Mouse (Mus musculus) adrenal gland, postnatal 36 days (tissue): Measurements from ENCODE around the gene Usp17ld. TPM values are rescaled to one million over a fixed set of nuclear protein-coding genes. Genes with fewer than 3 reads are reported as not detected.
"Not testable (repeated sequence)": the region's sequence is repeated elsewhere in the genome, so short reads cannot be mapped to it uniquely, and the experiment has no call there.

Experiments used
- DNase-seq, 2 experiments: peaks; one replicate each; pipeline ENCODE4 v3.0.0; 2021; ENCODE audit warnings: mixed read lengths in 1 of 2
- long read RNA-seq, 2 experiments: library from polyadenylated mRNA; stranded (forward); transcript quantifications; one replicate each; pipeline ENCODE4 v2.0.0; 2021; ENCODE audit warnings: borderline sequencing depth in 2 of 2
- microRNA-seq: library from miRNA; unstranded; fragments of <30 nt; microRNA quantifications from one replicate; pipeline ENCODE4 v1.2.0, GENCODE M21; 2021
- total RNA-seq, 2 experiments: library from RNA; stranded (reverse); gene quantifications; 2 replicates each; pipeline ENCODE4 v1.2.3; 2021

Usp17ld gene
- total RNA-seq, result not detected
- long read RNA-seq, experiment 1, result 0 reads
- long read RNA-seq, experiment 2, result 0 reads

DNA sequence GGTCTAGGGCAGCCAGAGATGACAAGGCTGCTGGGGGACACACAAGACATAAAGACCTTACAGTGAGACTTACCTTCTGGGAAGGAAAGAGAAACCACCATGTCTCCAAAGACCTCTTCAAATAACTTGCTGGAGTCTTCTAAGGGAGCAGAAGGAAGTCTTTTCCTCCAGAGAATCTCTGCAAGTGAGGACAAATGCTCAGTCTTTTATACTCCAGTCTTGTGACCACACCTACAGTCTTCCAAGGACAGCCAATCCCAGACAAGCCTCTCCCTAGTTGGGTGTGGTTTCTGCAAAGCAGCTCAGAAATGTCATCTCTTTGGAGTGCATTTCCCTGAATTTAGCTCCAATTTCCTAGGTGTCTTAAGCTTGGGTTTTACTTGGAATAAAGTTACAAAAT is at the start of gene Usp17ld:
Gene Usp17ld (minus strand): TSS at position 101 of the 400 bp plus-strand sequence.
- DNase-seq, result not testable (repeated sequence)

DNA sequence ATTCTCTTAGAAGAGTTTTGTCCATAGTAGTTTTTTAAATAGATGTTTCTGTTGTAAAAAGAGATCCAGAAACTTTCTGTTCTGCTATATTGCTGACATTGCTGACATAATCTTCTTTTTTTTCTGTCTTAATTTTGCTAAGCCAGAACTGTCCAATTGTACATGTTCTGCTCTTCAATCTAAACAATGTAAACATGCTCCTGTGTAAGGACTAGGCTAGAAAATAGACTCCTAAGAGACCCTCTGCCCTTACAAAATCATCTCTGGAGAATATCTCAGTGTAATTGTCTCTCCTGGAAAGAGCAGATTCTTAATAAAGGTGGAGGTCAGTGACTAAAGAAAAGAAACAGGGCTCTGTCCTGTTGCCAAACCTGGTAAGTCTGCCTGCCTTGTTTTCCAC is 35.6 kb downstream of the Usp17ld start, which contains the start of gene Olfr594:
Gene Olfr594 (plus strand): TSS at position 301 of the 400 bp plus-strand sequence.
- no peak for DNase-seq

DNA sequence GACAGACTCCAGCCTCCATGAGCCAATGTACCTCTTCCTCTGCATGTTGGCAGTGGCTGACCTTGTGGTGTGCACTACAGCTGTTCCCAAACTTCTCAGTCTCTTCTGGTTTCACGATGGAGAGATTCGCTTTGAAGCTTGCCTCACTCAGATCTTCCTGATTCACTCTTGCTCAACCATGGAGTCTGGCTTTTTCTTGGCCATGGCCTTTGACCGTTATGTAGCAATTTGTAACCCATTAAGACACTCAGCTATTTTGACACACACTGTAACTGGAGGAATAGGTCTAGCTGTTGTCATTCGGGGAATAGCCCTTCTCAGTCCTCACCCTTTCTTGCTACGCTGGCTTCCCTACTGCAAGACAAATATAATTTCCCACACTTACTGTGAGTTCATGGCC is 40.3 kb downstream of the Usp17ld start:
- not testable (repeated sequence) for DNase-seq

DNA sequence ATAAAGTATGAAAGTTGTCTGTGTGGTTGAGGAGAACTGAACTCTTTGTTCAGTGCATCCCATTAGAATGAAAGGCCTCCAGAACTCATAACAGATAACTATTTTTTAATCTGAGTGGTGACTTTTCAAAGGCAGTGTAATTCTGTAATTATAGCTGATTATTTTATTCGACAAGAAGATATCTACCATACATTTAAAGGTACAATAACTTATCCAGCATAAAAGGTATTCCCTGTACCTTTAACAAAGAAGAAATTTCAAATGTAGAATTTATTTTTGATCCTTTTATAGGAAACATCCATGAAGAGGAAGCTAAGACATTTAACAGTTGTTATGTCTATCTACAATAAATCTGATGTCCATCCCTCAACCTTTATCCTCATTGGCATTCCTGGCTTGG is 40.7 kb downstream of the Usp17ld start, which contains the start of gene Olfr593:
Gene Olfr593 (plus strand): TSS at position 301 of the 400 bp plus-strand sequence.
- DNase-seq, result no peak

Small RNA genes within 50 kb of the gene (microRNA-seq; reads per million reads assigned to microRNA genes)
- gene Gm23550 (not detected), gene Gm25171 (not detected)

Other genes starting within 250 kb of the Usp17ld start
- not detected for gene Olfr582, start 214.5 kb downstream of the Usp17ld start, total RNA-seq
- gene Olfr583, start 201.2 kb downstream of the Usp17ld start, total RNA-seq, result not detected
- gene Olfr584, start 170.6 kb downstream of the Usp17ld start, total RNA-seq, result not detected
- not detected for gene Olfr585, start 154.8 kb downstream of the Usp17ld start, total RNA-seq
- gene Olfr586, start 126.9 kb downstream of the Usp17ld start, total RNA-seq, result not detected
- not detected for gene Olfr588-ps1, start 111.6 kb downstream of the Usp17ld start, total RNA-seq
- not detected for gene Olfr589, start 96.1 kb downstream of the Usp17ld start, total RNA-seq
- gene Olfr591, start 74.2 kb downstream of the Usp17ld start, total RNA-seq, result not detected
- gene Olfr592, start 67.7 kb downstream of the Usp17ld start, total RNA-seq, result not detected
- gene Olfr593, start 40.6 kb downstream of the Usp17ld start, total RNA-seq, result not detected
- gene Olfr594, start 35.5 kb downstream of the Usp17ld start, total RNA-seq, result not detected
- gene Olfr596, start 53.1 kb upstream of the Usp17ld start, total RNA-seq, result not detected
- gene Olfr597, start 63.8 kb upstream of the Usp17ld start, total RNA-seq, result not detected
- not detected for gene Olfr598, start 71.1 kb upstream of the Usp17ld start, total RNA-seq
- not detected for gene Olfr599, start 83.4 kb upstream of the Usp17ld start, total RNA-seq
- gene Olfr600, start 97.2 kb upstream of the Usp17ld start, total RNA-seq, result not detected
- not detected for gene Olfr601, start 110.2 kb upstream of the Usp17ld start, total RNA-seq
- not detected for gene Olfr603, start 133.7 kb upstream of the Usp17ld start, total RNA-seq
- gene Usp17lc, start 162.6 kb upstream of the Usp17ld start, total RNA-seq, result not detected
- not detected for gene Olfr605, start 192.9 kb upstream of the Usp17ld start, total RNA-seq
- not detected for gene Olfr606, start 196.5 kb upstream of the Usp17ld start, total RNA-seq
- gene Olfr607, start 211.6 kb upstream of the Usp17ld start, total RNA-seq, result not detected
- gene Olfr608, start 217.4 kb upstream of the Usp17ld start, total RNA-seq, result not detected
- gene Olfr609, start 245.6 kb upstream of the Usp17ld start, total RNA-seq, result not detected